Mouse (Mus musculus) spleen, adult 18-20 months (tissue): ENCODE data around the gene Zkscan1.
"Not testable (repeated sequence)": the region's sequence is repeated elsewhere in the genome, so short reads cannot be mapped to it uniquely, and the experiment has no call there.

Source experiments
- DNase-seq, 2 experiments: peaks; one replicate each; pipeline ENCODE4 v3.0.0; 2022; ENCODE audit warnings: mixed read lengths in 2 of 2

The Zkscan1 gene

DNA sequence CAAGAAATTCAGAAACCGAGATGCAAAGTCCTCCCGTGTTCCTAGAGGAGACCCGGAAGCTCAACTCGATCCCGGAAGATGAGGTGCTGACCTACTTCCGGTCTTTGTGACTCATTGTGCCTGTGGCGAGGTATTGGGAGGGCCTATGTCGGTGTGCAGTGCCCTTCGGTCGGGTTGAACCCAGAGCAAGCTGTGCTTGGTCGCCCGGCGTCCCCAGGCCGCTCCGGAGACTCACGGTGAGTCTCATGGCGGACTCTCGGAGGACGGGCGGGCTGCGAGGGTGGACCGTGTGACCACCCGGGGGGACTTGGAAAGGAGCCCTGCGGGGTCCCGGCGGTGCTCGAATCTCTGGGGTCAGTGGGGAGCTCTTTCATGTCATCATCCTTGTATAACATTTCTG is at the start of gene Zkscan1:
Zkscan1 (plus strand) TSS at position 89 of the 400 bp plus-strand sequence.
- peak; percentile 49 to 58 for DNase-seq

DNA sequence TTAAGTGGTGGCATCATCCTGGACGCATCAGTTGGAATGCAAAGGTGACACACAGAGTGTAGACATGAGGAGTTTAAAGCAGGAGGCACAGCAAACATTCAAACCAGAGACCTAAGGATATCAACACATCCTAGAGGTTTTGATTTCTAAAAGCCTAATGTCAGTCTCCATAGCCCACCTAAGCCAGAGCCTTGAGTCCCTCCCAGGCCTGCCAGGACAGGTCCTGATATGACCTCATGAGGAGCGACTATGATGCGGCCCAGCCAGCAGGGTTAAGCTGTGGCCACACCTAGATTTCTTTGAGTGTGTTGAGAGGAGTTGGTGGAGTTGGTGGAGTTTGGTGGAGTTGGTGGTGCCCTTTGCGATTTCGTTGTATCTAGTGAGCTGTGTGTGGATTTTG is 32.0 kb upstream of the Zkscan1 start, which contains the start of gene Smok3c:
Smok3c (plus strand) TSS at position 301 of the 400 bp plus-strand sequence.
- not testable (repeated sequence) for DNase-seq

DNA sequence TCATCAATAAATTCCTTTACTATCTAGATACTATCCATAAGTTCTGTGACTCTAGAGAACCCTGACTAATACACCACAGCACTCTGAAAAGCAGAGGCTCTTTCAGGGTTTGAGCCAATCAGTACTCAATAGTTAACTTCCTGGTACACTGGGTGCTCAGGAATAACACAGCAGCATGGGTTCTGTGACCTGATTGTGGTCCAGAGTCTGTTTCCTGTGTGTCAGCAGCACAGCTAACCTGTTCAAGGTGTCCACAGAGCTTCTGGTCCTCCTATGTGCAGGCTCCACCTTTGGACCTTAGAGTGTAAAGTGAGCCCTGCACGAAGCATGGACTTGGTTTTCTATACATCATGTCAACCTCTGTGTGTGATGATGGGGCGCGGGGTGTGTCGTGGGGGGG is 11.1 kb upstream of the Zkscan1 start:
- DNase-seq: no peak

DNA sequence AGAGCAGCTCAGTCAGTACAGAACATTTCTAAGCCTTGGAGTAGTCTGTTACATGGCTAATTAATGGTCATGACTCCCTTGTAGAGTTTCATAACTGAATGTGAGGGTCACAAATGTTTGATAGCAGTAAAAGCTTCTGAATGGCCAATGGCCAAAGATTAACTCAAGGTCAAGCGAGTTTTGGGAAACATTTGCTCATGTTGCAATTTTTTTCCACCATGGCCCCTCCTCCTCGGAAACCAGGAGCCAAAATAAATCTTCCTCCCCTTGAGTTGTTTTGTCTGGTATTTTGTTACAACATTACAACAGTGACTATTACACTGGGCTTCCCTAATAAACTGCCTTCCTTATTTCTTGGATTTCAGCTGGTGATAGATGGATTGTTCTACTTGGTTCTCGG is 9.2 kb upstream of the Zkscan1 start:
- no peak for DNase-seq

DNA sequence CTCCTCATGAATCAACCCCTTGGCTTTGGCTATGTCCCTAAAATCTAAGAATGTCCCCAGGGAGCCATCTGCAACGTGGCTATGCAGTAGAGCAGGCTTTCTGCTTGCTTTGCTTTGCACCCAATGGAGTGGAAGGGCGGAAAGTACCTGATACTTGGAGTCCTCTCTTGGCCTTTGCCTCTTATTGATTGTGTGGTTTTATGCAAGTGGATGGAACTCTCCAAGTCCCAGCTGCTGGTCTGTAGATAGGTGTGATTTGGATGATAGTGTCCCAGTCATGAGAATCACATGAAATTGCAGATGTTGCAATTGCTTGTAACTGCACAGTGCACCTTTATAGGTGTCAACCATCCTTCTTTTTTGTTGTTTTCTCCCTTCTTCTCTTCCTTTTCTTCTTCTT is 8.7 kb upstream of the Zkscan1 start:
- DNase-seq: no peak

DNA sequence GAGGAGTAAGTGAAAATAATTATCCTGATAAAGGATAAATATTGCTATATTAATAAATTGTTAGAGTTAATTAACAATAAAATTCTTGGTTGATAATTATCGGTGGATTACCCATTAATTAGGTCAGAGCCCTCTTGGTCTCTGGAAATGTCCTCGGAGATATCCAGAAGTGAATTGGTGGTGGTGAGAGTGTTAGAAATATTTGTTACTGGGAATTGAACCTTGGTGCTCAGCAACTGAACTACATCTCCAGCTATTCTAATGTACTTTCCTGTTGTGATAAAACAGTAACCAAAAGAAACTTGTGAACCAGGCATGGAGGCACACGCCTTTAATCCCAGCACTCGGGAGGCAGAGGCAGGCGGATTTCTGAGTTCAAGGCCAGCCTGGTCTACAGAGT is 4.4 kb upstream of the Zkscan1 start:
- DNase-seq: no peak

DNA sequence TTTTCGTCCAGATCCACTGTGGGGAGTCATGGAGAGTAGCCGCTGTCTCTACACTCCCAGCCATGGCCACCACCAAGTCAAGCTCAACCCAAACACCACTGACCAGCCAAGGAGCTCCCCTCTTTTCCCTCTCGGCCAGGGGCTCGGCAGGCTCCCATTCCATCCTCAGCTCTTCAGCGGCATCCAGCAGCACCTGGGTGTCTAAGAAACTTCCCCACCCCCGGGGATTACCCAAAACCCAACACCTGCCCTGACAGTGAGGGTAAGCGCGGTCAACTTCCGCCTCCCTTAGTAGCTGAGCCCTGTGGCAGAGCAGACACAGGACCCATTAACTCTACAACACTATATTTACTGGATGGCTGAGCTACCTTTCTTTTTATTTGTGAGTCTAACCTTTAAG is 3.4 kb upstream of the Zkscan1 start:
- no peak for DNase-seq

DNA sequence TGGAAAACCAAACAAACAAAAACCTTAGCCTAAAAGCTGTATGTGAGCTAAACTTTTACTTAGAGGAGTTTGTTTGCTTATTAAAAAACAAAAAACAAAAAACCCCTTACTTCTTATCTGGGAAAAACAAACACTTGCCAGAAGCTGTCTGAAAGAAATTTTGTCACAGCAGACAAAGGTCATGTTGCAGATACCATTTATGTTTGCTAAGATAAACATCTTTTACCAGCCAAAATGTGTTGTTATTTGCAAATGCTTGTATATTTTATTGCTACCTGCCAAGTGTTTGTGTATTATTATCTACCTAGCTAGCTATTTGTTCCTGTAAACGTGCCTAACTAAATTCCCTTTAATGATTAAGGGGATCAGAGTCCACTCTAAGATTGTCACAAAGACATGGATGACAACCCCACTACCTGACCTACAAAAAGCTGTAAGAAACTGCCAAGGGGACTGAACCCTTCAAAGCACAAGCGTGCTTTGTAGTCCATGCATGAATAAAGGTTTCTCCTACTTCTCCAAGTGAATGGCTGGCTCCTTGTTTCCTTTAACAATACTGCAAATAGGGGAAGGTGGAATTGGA is 1.5 kb upstream of the Zkscan1 start:
- no peak for DNase-seq

DNA sequence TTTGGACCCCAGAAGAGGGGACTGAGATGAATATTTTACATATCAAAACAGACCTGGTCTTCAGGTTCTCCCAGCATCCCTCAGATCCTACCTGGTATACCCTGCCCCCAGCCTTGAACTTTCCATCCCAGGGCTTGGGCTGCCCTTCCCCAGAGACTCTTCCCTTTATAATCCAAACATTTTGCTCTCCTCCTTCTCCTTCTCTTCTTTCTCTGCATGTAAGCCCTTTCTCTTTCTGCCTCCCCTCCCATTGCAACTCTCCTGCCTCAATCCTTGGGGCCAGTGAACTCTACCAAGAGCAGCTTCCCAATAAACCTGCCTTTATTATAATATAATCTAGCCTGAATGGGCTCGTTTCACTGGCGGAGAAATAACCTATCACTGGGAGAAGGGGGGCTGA is 948 bp upstream of the Zkscan1 start:
- DNase-seq: no peak

DNA sequence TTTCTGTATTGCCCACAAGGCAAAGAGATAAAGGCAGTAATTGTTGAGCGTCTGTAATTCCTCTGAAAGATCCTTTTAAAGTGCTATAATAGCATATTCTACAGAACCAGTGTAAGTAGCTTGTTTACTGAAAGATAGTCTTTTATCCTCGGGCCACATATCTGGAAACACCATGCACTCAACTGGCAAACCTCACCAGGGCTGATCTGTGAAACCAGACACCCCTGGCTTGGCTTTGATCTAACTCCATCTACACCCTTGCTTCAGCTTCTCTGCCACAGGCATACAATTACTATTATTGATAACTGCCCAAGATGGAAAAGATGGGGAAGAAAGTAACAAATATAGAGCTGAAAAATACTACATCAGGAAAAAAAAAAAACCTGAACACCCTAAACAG is 377 bp upstream of the Zkscan1 start:
- DNase-seq: peak in 1 of 2 experiments; percentile 3

DNA sequence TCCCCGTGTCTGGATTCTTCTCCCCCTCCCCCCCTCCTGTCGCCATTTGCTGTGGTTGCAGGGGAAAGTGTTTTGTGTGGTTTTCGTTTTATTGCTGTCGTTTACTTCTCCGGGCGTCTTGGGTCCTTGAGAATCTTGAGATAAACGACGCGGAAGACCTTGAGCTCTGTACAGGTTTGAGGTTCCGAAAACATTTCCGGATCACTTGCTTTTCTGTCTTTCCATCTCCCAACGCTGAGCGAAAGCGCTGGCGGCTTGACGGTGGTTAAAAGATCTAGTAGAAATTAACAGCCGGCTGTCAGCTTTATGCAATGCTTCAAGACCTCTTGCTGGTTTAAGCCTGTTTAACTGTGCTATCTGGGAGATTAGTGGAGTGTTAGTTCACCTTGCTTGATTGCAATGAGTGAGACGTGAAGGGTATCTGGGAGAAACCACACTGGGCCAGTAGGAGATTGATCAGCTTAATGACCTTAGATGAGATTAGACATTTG is 582 bp downstream of the Zkscan1 start:
- DNase-seq: no peak

DNA sequence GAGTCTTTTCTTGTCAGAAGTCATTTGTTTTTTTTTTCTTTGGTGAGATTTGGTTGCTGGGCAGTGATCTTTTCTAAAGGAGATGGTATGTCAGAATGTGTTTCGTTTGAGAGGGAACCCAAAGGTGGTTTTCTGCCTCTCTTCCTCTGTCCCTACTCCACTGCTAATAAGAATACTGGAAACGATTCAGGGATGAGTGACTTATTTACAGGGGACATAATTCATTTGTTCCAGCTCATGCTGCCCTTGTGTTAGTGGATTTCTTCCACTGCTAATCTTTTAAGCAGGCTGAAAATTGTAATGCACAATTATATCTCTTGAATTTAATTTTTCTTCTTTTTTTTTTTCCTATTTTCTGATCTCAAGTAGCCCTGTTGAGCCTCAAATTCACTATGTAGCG is 2.0 kb downstream of the Zkscan1 start:
- no peak for DNase-seq

DNA sequence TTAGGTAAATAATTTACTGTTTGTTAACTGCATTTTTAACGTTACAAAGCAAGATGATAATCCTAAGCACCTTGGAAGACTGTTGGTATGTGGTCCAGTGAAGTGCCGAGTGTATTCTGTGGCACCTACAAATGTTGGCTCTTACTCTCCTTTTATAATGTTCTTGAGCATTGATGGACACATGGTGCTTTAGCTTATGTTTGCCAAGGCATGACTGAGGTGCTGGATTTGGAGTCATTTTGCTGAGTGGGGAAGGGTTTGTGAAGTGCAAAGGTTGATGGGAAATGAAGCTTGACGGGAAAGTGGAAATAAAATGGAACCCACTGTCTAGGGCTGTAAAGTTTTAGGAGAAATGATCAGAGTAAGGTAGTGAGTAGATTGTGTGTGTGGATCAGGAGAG is 3.5 kb downstream of the Zkscan1 start:
- DNase-seq: no peak

DNA sequence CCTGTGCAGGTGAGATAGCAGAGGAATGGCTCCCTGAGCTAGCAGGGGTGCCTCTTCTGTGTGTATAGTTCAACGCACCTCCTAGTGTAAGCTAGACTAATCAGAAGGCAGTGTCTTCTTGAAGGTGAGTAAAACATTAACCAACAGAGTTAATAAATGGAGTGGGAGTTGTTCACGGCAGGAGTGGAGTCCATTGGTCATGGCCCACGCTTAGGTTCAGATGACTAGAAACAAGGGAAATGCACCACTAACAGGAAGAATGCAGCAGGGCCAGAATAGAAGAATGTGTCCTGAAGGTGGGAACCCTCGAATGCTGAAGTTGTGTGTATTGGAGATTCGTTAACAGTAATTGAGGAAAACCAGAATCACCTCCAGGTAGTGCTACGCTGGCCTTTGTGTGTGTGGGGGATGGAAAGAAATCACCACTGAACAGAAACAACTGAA is 4.2 kb downstream of the Zkscan1 start:
- DNase-seq: no peak

DNA sequence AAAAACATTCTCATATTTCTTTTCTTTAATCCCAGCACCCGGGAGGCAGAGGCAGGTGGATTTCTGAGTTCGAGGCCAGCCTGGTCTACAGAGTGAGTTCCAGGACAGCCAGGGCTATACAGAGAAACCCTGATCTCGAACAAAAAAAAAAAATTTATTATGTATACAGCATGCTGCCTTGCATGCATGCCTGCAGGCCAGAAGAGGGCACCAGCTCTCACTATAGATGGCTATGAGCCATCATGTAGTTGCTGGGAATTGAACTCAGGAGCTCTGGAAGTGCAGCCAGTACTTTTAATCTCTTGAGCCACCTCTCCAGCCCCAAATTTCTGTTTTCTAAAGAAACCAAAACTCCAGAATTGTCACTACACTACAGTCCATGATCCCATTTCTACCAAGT is 5.4 kb downstream of the Zkscan1 start:
- DNase-seq: peak in 1 of 2 experiments; percentile 5

DNA sequence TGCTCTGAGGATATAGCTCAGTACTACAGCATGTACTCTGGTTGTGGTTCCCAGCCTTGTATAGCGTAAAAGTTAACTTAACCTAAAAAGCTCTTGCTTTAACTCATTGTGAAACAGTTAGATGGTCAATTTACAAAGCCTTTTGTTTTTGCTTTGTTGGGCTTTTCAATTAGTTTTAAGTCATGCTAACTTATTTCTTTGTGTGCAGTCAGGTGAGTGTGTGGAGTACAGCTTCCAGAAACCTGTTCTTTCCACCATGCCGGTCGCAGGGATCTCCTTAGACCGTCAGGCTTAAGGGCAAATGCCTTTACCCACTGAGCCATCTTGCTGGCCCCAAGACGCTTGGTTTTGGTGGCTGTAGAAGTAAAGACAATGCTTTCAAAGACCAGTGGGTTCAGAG is 5.9 kb downstream of the Zkscan1 start:
- DNase-seq: no peak

DNA sequence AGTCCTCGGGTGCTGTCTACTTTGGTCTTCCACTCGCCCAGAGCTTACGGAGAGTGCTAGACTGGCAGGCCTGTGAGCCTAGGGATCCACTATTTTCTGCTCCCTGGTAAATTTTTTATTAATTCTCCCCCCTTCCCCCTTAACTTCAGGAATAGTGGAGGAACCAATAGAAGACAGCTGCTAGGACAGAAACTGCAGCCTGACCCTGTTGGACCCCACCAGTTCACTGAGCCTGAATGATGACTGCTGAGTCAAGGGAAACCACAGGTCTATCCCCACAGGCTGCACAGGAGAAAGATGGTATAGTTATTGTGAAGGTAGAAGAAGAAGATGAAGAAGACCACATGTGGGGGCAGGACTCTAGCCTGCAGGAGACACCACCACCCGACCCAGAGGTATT is 7.9 kb downstream of the Zkscan1 start:
- no peak for DNase-seq

DNA sequence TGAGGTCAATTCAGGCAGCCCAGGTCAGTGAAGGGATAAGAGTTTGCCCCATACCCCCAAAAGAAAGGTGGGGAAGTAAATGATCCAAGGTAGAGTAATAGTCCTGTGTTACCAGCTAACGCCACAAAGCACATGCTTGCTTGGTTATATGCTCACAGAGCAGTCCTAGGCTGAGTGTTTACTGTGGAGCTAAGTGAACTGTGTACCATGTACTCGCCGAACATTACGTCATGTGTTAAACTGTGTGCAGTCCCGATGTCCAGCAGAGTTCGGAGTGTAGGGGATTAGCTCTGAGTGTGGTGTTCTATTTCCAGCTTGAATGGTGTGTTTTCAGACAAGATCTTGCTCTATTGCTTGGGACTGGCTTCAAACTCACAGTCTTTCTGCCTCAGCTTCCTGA is 9.6 kb downstream of the Zkscan1 start:
- no peak for DNase-seq

DNA sequence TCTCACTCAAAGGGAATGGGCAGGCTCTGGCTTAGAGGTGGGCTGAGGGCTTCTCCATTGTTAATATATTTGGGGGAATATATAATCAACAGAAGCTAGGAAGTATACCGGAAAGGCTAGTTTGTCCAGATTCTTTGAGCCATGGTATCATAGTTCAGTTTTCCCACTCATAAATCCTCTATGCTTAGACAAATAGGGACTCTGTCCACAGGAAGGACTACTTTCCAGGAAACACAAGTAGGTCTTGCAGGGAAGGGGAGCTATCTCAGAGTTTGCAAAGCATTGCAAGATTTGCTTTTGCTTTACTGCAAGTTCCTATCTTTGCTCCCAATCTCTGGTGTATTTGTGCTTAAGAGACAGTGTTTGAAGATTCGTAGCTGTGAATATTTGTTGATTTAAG is 20.1 kb downstream of the Zkscan1 start:
- no peak for DNase-seq

DNA sequence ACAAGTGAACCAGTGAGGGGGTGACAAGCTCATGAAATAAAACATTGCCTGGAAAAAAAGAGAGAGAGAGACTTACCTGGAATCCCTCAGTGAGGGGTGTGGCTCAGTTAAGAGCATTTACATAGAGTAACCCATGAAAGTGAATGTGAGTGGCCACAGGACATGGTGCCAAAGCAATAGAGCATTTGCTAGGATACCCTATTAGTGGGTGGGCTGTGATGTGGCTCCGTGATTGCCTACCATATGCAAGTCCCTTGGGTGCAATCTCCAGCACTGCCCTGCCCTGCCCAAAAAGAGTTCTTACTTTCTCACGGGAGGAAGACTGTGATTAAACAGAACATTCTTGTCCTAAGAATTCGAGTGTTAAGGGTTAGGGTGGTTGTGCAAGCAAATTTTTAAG is 22.2 kb downstream of the Zkscan1 start:
- DNase-seq: no peak

DNA sequence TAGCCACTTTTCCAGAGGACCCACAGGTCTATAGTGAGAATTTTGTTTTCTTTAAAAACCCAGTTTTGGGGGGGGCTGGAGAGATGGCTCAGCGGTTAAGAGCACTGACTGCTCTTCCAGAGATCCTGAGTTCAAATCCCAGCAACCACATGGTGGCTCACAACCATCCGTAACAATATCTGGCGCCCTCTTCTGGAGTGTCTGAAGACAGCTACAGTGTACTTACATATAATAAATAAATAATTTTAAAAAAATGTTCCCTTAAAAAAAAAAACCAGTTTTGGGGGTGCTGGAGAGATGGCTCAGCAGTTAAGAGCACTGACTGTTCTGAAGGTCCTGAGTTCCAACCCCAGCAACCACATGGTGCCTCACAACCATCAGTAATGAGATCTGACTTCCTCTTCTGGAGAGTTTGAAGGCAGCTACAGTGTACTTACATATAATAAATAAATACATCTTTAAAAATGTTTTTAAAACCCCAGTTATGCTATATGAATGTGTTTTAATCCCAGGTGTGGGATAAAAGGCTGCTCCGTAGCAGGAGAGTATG is 25.0 kb downstream of the Zkscan1 start:
- not testable (repeated sequence) for DNase-seq

DNA sequence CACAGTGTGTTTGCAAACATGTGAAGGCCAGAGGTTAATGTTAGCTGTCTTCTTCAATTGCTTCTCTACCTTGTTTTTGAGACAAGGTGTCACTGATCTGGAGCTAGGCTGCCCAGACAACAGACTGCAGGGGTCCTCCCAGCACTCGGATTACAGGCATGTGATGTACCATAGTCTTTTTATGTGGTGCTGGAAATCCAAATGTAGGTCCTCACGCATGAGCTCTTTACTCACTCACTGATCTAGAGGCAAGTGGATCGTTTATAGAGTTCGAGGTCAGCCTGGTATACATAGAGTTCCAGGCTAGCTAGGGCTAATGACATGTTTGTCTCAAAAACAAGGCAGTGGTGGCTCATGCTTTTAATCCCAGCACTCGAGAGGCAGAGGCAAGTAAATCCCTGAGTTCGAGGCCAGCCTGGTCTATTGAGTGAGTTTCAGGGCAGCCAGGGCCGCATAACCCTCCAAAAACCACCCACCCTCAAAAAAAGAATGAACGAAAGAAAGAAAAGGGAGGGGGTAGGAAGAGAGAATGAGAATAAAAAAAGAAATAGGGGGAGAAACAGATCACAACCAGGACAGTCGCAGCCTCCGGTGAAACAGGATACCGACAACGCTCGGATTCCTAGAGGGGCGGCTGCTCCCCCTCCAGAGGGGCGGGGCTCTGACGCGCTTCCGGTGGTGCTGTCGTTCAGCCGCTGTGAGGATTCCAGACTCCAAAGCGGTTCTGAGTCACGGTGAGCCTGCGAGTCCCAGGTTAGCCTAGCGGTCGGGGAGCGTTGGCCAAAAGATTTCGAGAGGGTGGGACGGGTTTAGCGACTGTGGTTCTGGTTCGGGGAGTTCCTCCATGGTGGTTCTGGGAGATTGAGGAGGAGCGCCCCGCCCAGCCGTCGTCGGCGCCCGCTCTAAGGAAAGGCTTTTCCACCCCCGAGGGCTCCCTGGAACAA is 31.6 kb downstream of the Zkscan1 start, which contains the start of gene Zscan21:
Zscan21 (plus strand) TSS at position 649 of the 944 bp plus-strand sequence.
- DNase-seq: peak; percentile 75 to 84

DNA sequence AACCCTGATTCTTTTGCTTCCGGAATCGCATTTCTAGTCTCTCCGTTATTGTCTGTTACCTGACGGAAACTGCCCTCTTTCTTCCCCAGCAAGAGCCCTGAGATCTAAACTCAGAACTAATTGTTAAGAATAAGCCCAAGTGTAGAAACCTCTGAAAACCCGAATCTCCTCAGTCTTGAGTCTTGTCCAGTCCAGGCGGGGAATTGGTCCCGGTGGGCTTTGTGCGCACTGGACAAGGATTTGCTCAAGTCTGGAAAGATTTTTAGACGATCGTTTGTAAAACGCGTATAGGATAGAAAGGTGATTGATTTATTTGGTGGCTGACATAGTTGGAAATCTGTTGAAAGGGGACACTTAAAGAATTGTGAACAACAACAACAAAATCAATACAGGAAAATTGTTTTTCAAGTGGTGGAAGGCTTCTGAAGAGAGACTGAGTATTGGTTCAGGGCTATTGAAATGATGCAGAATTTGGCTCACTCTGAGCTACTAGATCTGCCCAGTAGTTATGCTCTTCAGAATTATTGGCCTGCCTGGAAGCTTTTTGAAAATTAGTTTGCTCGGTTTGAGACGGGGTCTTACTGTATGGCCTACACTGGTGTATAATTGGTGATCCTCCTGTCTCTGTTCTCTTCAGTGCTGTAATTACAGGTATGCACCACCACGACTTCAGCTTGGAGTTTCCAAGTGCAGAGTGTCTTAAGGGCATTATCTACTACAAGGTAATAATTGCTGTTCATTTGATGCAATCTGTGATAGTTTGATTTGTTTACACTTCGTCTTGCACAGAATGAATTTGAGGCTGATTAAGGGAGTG is 32.5 kb downstream of the Zkscan1 start:
- DNase-seq: no peak
